Mouse (Mus musculus): ENCODE results near the gene Hoxa6. TPM values are rescaled to one million over a fixed set of nuclear protein-coding genes. Genes with fewer than 3 reads are reported as not detected.

The Hoxa6 gene
- polyA plus RNA-seq, 1 experiment from 2014 or later, result not detected

DNA sequence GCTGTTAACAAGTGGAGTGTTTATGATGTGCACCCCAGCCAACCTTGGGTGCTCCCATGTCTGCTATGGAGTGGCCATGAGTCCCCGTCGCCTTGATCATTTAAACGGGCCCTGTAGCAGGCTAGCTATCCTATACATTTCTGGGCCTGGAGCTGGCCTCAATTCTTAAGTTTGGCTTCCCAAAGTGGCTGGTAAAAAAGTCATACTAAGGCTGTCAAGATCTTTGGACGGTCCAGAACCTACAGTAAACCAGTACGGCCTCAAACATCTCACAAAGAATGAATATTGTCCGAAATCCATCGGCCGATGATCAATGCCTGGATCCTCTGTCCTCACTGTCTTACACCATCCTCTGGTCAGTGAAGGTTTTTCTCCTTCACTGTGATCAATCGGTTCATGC is 26.7 kb upstream of the Hoxa6 start:
- Histone ChIP-seq H3K79me2 (ENCODE audit: inconsistent target) (no peaks in the 10 kb centered on the region), H3K4me3 (ENCODE audit: inconsistent target) (no peak overlapping the region), H3K27ac (no peak overlapping the region), H3K36me3 (ENCODE audit: inconsistent target) (no peaks in the 10 kb centered on the region)
- 90% methylated on average over 9 of the region's 9 CpGs for WGBS (ENCODE audit: missing documents)

DNA sequence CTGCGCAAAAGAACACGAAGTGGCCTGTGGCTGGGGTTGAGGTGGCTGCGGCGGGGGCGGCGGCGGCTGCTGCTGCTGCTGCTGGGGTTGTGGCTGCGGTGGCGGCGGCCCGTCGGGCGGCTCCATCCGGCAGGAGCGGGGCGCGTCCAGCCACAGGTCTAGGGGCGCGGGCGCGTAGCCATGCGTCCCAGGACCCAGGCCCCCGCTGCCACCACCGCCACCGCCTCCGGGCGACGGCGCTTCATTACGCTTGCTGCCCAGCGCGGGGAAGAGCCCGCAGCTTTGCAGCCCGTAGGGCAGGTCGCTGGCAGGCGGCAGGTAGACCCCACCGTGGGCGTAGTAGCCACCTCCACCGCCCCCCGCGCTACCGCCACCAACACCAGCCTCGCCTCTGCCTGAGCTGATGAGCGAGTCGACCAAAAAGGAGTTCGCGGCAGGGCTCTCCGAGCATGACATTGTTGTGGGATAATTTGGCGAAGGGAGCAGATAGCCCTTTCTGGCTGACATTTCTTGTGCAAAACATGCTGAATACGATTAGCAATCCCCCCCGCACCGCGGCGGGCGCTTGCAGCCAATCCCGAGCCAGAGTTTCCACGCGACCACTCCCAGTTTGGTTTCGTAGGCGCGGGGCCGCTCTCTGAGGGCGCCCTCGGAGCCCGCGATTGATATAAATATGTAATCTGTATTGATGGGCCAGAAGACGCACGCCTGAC is 26.1 kb upstream of the Hoxa6 start:
- H3K36me3 ChIP-seq (ENCODE audit: inconsistent target), result no peaks in the 10 kb centered on the region
- no peaks in the 10 kb centered on the region for H3K79me2 ChIP-seq (ENCODE audit: inconsistent target)
- no peak overlapping the region for H3K27ac ChIP-seq
- WGBS (ENCODE audit: missing documents), result 4% methylated on average over 68 of the region's 68 CpGs
- no peak overlapping the region for H3K4me3 ChIP-seq (ENCODE audit: inconsistent target)

DNA sequence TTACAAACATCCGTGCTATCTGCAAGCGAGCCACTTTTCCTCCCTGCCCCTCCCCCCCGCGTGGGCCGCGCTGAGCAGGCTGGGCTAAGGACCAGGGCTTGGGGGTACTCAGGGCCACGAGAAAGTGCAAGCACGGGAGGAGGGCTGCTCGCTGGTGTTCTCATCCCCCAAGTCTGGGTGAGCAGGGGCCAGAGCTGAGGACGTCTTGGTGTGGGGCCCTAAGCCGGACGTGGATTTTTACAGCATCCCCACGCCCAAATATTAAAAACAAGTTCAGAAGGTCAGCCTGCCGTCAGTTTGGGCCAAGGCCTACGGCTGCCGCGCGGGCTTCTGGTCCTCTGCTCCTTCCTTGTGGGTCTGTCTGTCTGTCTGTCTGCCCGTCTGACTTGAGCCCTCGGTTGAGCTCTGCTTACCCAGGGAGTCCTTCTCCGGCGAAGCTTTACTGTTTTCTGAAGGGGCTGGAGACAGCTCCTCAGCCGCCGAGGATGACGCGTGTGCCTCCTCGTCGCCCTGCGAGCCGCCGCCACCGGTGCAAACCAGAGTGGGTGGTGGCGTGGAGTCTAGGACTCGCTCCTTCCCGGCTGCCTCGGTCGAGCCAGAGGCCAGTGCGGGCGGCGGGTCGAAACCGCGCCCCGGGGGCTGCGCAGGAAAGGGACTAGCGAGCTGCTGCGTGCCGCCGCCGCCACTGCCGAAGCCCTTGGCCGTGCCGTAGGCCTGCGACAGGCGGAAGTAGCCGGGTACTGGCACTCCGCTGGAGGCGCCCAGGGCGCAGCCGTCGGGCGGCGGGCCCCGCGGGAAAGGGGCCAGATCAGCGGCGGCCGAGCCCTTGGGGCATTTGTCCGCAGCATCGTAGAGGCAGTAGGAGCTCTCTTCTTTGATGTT is 25.3 kb upstream of the Hoxa6 start:
- 4% methylated on average over 68 of the region's 70 CpGs for WGBS (ENCODE audit: missing documents)
- no peak overlapping the region for H3K4me3 ChIP-seq (ENCODE audit: inconsistent target)
- no peak overlapping the region for H3K27ac ChIP-seq

DNA sequence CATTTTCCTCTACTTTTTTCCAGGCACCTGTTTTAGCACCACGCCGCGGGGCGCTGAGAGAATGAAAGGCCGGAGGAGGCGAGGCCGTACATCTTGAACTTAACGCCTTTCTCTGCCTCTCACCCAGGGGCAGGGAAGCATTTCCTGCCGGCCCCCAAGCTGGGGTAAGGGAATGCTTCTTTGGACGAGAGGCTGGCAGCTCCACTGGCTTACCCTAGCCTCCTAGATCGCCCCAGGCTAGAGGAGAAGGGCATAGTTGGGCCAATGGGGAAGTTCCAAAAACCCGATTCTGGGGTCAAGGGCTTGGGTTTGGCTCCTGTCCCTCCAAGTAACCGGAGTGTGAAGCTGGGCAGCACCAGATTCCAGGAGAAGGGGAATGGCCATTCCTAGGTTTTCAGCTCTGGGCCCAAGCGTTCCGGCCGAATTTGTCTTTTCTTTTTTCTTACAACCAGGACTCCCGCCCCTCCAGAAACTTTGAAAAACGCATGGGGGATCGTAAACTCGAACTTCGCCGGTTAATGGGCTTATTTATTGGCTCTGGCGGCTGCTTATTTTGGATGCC is 24.5 kb upstream of the Hoxa6 start:
- no peak overlapping the region for H3K27ac ChIP-seq
- no peak overlapping the region for H3K4me3 ChIP-seq (ENCODE audit: inconsistent target)
- H3K79me2 ChIP-seq (ENCODE audit: inconsistent target), result no peaks in the 10 kb centered on the region
- WGBS (ENCODE audit: missing documents), result 10% methylated on average over 23 of the region's 23 CpGs
- H3K36me3 ChIP-seq (ENCODE audit: inconsistent target), result no peaks in the 10 kb centered on the region

More for the DNA sequence above, 25.3 kb upstream of the Hoxa6 start:
- Histone ChIP-seq H3K79me2 (ENCODE audit: inconsistent target) (no peaks in the 10 kb centered on the region), H3K36me3 (ENCODE audit: inconsistent target) (no peaks in the 10 kb centered on the region)

DNA sequence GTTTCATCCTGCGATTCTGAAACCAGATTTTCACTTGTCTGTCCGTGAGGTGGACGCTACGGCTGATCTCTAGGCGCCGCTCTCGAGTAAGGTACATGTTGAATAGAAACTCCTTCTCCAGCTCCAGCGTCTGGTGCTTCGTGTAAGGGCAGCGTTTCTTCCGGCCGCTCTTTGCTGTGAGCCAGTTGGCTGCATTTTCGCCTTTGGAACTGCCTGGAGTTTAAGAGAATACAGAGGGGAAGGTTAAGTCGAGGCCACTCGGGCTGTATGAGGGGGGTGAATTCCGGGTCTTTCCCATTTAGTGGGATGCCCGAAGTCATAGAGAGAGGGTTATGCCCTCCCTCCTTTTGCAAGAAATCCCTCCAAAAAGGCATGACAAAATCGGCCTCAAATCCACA is 24.0 kb upstream of the Hoxa6 start:
- Histone ChIP-seq H3K4me3 (ENCODE audit: inconsistent target) (no peak overlapping the region), H3K79me2 (ENCODE audit: inconsistent target) (no peaks in the 10 kb centered on the region), H3K36me3 (ENCODE audit: inconsistent target) (no peaks in the 10 kb centered on the region), H3K27ac (no peak overlapping the region)
- WGBS (ENCODE audit: missing documents), result 2% methylated on average over 18 of the region's 18 CpGs

DNA sequence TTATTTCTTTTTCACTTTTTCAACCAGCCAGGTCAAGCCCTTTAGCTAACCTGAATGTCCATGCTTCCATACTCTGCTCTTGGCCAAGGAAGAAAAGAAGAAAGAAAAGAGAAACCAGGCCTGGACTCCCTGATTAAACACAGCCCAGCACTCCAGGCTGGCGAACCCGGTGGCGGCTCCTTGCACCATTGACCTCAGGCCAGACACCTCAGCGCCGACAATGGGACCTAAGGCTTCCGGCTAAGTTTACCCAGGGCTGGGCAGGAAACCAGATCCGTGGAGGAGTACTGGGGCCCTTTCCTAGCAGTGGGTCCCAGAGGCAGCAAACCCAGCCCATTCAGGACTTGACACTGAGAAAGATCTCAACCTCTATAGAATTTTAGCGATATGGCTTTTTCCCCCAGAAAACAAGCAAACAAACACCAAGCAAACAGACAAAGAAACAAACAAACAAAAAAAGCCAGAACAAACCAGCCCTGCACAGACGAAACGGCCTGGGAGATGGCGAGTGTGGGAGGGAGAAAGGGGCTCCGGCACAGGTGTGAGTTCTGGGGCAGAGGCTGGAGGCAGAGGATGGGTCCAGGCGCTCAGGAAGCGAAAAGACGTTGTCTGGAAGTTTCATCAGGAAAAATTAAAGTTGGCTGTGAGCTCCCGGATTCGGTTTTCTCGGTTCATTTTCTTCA is 23.5 kb upstream of the Hoxa6 start:
- WGBS (ENCODE audit: missing documents), result 3% methylated on average over 18 of the region's 18 CpGs
- Histone ChIP-seq H3K27ac (no peak overlapping the region), H3K4me3 (ENCODE audit: inconsistent target) (no peak overlapping the region), H3K36me3 (ENCODE audit: inconsistent target) (no peaks in the 10 kb centered on the region), H3K79me2 (ENCODE audit: inconsistent target) (no peaks in the 10 kb centered on the region)

DNA sequence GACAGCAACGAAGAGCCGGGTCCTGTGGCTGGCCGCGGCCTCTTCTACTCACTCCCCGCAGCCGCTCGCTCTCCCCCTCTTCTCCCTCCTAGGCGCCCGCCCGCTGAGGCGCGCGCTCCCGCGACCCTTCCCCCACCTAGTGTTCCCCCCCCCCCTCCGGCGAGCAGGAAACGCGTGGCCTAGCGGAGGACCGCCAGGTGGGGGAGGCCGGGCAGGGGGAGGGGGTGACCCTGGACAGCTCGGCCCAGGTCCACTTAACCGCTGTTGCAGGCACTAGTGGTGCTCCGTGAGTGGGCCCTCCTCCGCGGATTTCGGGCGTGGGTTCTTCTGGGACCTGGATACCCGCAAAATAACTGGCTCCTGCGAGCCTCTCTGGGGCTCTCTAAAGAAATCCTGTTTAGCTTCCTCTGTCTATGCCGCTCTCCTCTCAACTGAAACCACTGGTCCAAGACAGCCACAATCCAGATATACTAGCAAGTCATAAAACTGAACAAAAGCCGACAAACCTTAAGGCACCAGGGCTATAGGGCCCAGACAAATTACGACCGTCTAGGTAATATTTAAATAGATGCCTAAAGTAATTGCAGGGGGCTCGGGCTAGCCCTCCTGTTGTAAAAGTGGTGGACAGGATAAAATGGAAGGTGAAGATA is 22.1 kb upstream of the Hoxa6 start, which contains the start of gene Hoxa9:
Gene Hoxa9, minus strand, starts transcription at position 574 of the 650 bp plus-strand sequence.
- 3% methylated on average over 28 of the region's 36 CpGs for WGBS (ENCODE audit: missing documents)
- Histone ChIP-seq H3K4me3 (ENCODE audit: inconsistent target) (no peak within 1 kb of the TSS), H3K79me2 (ENCODE audit: inconsistent target) (no peaks in the 10 kb centered on the region), H3K27ac (no peak within 1 kb of the TSS), H3K36me3 (ENCODE audit: inconsistent target) (no peaks in the 10 kb centered on the region)

DNA sequence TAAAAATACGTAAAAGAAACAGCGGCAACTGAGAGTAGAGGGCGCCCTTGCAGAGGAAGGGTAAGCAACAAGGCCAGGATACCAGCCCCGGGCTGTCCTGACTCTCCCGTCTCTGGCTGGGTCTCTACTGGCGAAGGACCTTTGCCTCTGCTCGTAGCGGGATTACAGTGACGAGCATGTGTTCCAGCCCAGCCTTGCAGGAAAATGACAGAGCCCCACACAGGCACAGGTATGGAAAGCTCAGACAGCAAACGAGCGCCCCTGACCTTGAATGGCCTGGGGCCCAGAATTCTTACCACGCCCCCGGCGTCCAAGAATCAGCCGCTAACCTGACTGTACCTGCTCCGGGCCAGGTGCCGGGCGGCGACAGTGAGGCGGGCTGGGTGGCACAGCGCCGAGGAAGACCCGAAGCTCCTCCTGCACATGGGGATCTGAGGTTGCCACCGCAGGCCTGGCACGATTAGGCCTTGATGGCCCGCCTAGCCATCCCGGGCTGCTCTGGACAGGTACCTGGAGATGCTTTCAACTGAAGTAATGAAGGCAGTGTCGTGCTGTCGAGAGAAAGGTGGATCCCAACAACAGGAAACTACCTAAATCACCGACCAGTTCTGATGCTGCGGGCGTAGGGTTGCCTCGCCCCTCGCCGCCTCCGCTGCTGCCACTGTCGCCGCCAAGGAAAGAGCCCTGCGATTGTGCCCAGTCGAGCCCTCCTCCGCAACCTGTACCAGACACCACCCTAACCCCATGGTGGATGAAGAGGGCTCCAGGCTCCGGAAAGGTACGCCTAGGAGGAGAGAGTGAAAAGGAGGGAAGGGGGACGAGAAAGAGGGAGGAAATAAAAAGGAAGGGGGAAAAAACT is 21.3 kb upstream of the Hoxa6 start:
- H3K27ac ChIP-seq, result no peak overlapping the region
- WGBS (ENCODE audit: missing documents), result 5% methylated on average over 41 of the region's 44 CpGs
- H3K79me2 ChIP-seq (ENCODE audit: inconsistent target), result no peaks in the 10 kb centered on the region
- no peaks in the 10 kb centered on the region for H3K36me3 ChIP-seq (ENCODE audit: inconsistent target)
- no peak overlapping the region for H3K4me3 ChIP-seq (ENCODE audit: inconsistent target)

DNA sequence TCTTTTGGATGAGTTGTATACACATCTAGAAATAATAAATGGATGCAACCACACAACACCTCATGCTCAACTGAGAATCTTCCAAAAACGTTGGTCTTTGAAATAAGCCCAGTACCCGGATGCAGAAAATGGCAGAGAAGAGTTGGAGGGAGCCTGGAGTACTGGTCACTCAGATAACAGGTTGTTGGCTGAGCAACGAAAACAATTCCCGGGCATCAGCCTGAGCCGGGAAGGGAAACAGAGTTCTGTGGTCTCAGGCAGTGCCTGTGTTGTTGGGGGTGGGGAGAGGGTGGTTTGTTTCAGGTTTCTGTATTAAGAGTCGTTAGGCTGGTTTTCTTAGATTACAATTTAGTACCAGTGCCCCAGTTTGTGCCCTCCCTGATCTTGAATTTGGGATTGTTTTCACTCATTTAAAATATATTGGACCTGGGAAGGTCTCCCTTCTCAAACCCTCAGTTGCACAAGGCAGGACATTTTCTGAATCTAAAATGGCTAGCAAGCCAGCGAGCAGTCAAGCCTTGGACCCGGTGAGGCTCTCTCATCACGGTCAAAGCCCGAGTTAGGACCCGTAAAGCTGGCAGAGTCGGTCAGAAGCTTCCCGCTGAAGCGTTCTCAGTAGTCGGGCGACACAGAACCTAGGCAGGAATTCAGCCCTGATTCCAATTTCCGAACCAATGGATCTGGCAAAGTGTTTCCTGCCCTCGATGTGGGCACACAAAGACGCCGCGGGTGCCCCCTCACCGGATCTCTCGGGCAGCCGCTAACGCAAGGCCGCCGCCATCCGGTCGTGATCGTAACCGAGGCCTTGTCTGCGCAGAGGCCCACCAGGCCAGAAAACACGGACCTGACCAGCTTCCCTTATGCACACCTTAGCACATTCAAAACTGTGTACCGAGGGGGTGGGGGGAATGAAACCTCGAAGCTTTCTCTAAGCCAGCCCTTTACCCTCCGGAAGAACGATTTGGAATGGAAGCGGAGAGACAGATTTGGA is 20.2 kb upstream of the Hoxa6 start:
- WGBS (ENCODE audit: missing documents), result 6% methylated on average over 38 of the region's 38 CpGs

DNA sequence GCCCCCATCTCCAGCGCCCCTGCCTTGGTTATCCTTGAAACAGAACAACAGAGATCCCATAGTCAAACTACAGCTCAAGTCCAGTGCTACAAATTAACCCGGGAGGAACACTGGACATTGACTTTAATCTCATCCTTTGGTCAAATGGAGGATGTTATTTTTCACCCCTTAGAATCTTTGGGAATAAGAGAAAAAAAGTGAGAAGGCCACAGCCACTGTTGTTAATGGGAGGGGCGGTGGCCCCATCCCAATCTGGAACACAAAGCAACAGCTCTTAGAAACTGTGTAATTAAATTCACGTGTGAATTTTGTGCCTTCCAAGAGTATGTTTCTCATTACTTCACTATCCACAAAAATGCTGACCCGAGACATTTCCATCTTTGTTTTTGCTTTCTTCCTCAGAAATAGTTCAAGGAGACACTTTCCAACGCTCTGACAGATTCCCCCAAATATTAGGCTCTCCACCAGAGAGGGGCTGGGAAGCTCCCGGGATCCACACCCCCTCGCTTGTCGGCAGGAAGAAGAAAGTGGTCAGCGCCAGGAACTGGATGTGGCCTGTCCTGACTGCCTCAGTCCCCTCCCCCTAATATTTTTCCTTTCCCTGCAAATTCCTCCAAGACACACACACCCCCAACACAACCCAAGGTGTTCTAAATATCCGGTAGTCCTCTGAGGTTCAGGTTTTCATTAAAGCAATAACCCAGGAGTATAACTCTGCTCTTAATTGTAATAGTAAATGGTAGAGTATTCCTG is 19.1 kb upstream of the Hoxa6 start:
- no peaks in the 10 kb centered on the region for H3K79me2 ChIP-seq (ENCODE audit: inconsistent target)
- H3K4me3 ChIP-seq (ENCODE audit: inconsistent target), result no peak overlapping the region
- H3K36me3 ChIP-seq (ENCODE audit: inconsistent target), result no peaks in the 10 kb centered on the region
- WGBS (ENCODE audit: missing documents), result 36% methylated on average over 11 of the region's 11 CpGs
- no peak overlapping the region for H3K27ac ChIP-seq

More for the DNA sequence above, 20.2 kb upstream of the Hoxa6 start:
- Histone ChIP-seq H3K27ac (no peak overlapping the region), H3K36me3 (ENCODE audit: inconsistent target) (no peaks in the 10 kb centered on the region), H3K4me3 (ENCODE audit: inconsistent target) (no peak overlapping the region), H3K79me2 (ENCODE audit: inconsistent target) (no peaks in the 10 kb centered on the region)

DNA sequence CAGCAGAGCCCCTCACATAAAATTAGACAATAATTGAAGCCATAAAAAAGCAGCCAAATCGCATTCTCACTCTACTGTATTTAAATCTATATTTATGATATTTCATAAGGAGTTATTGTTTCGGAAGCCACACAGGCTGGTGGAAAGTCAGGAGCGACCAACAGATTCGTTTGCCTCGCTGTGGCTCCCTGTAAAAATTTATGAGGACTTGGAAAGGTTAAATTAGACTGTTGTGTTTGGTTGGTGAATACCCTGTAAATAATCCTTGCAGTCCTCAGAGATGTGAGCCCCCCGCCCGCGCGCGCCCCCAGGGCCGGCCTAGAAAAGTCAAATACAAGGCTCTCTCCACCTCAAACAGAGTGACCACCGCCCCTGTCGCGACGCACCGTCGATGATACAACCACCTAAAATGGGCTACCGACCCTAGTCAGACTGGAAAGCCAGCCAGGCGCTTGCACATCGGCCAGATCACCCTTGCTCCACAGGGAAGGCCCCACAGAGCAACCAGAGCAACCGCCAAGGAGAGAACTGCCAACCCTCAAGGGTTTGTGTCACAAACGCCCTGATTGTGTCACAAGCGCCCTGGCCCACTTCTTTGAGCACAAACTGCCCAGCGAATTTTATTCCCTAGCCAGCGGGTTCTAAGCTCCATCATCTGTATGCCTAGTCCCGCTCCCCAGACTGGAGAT is 18.2 kb upstream of the Hoxa6 start:
- H3K79me2 ChIP-seq (ENCODE audit: inconsistent target), result no peaks in the 10 kb centered on the region

More for the DNA sequence above, 18.2 kb upstream of the Hoxa6 start:
- Histone ChIP-seq H3K36me3 (ENCODE audit: inconsistent target) (no peaks in the 10 kb centered on the region), H3K4me3 (ENCODE audit: inconsistent target) (no peak overlapping the region), H3K27ac (no peak overlapping the region)
- 9% methylated on average over 26 of the region's 26 CpGs for WGBS (ENCODE audit: missing documents)
